Mouse (Mus musculus) embryo, embryonic 11.5 days (tissue): ENCODE measurements around the gene Ipo13.

ENCODE experiments used
- DNase-seq: peaks from one replicate; pipeline ENCODE4 v3.0.0-alpha.2; 2012; ENCODE audit warnings: low read depth, low spot score

Gene Ipo13

GRCm38 (mm10) chr4:117914031-117914430 lies 768 bp downstream of the Ipo13 start:
- DNase-seq, result no peak

- DNase-seq, result no peak
These were observed 1.4 kb downstream of the Ipo13 start for GRCm38 (mm10) chr4:117913421-117913820.

DNA sequence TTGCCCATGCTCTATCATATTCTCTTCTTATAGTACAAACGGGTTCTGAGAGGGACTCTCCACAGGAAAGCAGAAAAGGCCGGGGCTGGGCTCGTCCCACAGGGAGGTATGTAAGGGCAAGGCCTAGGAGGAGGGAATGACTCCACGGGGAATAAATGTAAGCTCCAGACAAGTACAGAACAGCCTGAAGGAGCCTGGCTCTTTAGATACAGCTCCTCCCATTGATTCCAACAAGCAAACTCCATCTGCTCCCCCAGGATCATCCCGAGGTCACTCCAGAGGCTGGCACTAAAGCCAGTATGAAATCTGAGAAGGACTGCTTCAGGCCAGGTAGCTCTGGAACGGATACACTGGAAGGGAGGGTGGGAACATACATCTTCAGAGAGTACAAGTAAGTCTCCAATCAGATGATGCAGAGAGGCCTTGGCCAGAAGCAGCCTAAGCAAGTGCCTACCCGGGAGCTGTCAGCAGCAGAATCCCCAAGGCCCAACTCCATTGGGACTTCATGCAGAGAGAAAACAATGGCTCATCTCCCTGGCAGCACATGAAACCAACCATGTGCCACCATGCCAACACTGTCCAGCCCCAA lies 2.0 kb downstream of the Ipo13 start:
- no peak for DNase-seq

GRCm38 (mm10) chr4:117912131-117912561 lies 2.7 kb downstream of the Ipo13 start:
- DNase-seq, result no peak

DNA sequence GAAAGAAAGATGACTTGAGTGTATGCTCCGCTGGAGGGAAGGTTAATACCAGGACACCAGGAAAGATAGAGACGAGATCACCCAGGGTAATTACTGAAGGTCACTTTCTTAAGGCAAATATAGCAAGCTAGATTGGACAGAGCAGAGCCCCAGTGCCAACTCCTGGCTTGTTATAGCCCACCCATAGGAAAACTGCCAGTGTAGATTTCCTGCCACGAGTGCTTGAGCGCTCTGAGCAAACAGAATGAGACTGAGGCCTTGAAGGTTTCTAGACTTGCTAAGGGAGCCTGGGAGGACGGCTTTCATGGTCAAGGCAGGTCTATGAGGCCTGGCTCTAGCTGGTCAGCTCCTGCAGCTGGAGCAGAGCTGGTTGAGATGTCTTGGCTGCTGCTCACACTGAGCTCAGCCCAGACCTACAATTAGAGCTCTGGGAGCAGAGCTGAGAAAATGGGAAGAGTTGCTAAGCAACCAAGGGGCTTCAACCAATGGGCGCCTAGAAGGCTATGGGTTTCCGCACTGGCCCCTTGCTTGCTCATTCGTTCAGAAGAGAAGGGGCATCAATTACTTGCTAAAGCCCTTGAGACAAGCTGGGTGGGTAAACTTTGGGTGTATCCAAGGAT lies 5.9 kb downstream of the Ipo13 start:
- DNase-seq, result no peak

DNA sequence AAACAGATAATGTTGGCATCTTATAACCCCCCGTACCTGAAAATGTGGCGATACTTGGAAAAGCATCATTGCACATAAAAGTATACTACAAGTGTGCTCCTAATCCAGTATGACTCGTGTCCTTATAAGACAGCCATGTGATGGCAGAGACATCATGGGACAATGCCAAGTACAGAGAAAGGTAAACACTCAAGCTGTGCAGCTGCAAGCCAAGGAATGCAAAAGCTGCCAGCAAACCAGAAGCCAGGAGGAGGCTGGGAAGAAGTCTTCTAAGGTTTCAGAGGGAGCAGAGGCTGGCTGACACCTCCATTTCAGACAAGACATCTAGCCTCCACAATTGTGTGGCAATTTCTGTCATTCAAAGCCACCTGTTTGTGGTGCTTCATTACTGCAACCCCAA lies 8.6 kb downstream of the Ipo13 start:
- DNase-seq, result no peak

DNA sequence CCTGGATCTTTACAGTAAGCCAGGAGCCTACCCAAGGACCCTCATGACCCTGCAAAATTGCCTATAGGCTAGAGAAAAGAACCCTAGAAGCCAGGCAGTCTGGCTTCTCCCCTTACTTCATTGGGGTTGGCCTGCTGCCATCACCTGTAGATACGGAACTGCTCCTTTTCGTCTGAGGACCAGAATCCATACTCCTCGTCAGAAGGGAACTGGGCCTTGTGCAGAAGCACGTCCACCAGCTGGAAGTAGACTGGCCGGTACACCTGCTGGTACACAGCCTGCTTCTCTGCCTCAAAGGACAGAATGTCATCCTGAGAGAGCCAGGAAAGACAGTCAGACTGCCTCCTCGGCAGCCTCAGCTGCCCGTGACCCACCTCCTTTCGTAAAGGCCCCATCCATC lies 10.0 kb downstream of the Ipo13 start:
- DNase-seq, result no peak

DNA sequence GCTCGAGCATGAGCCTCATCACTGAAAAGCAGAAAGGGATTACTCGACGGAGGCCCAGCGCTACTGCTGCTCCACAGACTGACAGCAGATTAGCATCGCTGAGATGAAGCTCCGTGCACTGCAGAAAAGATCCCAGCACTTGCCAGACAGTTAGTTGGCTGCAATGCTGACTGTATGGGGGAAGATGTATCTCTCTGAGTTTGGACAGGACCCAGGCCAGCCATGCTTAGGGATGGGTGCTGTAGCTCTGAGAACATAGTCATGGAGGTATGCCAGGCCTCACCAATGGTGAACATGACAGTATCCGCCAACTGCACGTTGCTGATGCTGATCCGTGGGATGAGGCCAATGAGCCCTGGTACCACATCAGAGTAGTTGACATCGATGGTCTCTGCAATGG lies 10.7 kb downstream of the Ipo13 start:
- no peak for DNase-seq

GRCm38 (mm10) chr4:117898111-117898510 lies 16.7 kb downstream of the Ipo13 start:
- DNase-seq, result no peak

DNA sequence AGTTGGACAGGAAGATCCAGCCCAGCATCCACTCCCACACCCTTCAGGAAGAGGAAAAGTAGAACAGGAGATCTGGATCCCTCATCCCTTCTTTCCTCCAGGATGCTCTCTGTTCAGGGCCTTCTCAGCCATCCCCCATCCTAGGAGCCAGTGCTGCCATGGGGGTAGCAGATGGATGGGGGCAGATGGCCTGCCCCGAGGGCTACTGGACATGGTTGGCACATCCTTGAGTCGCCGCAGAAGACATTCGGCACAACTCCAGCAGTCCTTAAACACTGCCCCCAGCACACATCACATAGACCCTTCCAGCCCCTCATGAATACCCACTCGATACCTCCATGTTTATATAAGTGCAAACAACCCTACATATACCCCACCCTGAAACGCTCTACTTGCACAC lies 18.8 kb downstream of the Ipo13 start:
- DNase-seq, result no peak

GRCm38 (mm10) chr4:117895339-117895738 lies 19.5 kb downstream of the Ipo13 start:
- DNase-seq, result no peak

- DNase-seq, result no peak
These were observed 20.2 kb downstream of the Ipo13 start for GRCm38 (mm10) chr4:117894601-117895000.

- no peak for DNase-seq
These were observed 21.4 kb downstream of the Ipo13 start for GRCm38 (mm10) chr4:117893376-117893775.

GRCm38 (mm10) chr4:117891738-117892161 lies 23.0 kb downstream of the Ipo13 start, which contains the start of gene Dph2:
Gene Dph2, minus strand, starts transcription at chr4:117892032.
- DNase-seq, result peak; percentile 73

DNA sequence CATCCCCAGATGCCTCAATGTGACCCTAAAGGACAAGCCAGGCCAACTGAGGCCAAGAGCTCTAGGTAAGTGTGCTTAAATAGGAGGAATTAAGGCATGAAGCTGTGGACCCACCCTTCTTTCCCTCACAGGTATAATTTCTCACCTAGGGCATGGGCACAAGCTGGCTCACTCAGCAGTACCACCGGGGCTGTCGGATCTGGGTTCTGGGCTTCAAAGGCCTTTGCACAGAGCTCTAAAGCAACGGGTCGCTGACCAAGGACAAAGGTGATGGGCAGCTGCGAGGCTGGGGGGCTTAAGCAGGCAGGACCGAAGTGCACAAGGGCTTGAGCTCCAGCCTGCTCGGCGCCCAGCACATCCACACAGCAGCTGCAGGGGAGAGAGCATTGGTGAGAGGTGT lies 24.0 kb downstream of the Ipo13 start:
- no peak for DNase-seq

- no peak for DNase-seq
These were observed 24.8 kb downstream of the Ipo13 start for GRCm38 (mm10) chr4:117890031-117890430.

DNA sequence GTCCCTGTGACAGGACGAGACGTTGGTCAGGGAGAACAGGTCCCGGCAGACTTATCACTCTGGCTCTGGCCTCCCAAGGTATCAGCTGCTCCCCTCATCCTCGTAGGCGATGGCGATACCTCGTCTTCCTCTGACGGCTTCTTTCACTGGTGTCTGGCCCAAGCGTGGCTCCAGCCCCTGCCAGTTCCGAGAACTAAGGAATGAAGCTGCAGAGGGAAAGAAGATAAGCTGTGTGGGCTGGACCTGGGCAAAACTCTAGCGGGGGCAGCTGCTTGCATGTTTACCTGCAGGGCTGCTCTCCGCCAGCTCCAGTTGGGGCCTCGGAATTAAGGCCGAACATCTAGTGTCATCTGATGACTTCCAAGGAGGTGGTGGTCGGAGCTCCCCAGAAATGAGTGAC lies 25.3 kb downstream of the Ipo13 start:
- DNase-seq, result no peak

DNA sequence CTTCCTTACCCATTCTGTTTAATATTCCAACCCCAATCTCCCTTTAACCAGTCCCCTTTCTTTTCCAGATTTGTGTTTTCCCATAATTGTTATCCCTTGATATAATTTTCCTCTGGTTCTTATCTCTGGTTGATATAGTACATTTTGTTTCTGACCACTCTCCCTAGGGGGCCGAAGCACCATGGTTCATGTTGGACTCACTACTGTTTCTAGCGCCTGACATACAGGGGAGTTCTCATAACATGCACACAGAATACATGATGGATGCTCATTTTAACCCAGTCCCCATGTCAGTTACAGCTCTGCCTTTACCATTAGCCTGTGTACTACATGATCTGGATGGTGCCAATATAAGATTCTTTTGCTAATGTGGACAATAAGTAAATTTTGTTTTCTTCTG lies 26.9 kb downstream of the Ipo13 start:
- no peak for DNase-seq

DNA sequence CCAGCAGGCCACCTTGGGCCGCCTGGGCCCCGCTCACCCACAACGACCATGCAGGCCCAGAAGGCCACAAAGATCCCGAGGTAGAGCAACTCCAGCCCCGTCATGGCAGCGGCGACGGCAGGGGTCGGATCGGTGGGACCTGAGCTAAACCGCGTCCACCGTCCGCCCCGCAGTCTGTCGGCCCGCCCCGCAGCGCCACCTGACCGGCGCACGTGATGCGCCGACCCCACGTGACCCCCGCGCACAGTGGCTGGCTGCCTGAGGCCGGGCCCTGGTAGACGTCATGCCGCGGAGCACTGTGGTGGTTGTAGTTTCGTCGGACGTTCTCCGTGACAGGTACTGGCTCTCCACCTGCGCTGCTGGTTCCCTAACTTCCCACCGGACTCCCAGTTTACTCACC lies 27.7 kb downstream of the Ipo13 start, which contains the start of gene Atp6v0b:
Gene Atp6v0b (minus strand): TSS at position 201 of the 400 bp plus-strand sequence.
- peak; percentile 84 for DNase-seq

DNA sequence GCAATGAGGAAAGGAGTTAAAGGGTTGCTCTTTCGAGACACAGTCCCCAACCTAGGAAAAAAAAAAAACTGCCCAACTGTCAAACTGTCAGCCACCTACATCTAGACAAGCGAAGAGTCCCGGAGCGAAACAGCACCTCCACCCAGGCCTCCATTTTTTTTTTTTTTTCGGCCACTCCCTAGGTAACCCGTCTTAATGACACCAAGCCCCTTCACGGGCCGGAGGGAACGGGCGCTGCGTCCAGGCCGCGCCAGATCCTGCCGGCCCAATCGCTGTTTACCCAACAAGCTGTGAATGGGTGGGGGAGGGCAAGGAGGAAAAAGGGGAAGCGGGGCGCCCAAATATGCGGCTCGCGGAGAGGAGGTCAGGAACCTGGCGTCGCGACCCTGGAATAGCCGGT lies 28.2 kb downstream of the Ipo13 start:
- DNase-seq, result no peak

GRCm38 (mm10) chr4:117885994-117886393 lies 28.8 kb downstream of the Ipo13 start:
- DNase-seq, result no peak

DNA sequence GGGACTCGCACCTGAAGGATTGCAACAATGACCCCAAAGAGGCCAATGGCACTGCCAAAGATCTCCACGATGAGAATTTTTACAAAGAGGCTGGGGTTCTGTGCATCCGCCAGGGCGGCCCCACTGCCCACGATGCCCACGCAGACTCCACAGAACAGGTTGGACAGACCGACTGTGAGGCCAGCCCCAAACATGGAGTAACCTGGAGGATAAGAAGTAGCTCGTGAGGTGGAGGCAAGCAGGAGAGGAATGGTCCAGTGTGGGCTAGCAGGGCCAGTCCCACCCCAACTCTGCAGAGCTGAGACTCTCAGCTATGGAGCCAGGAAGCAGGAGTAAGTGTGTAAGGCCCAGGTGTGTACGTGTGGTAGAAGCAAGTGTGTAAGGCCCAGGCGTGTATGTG lies 29.7 kb downstream of the Ipo13 start:
- no peak for DNase-seq

DNA sequence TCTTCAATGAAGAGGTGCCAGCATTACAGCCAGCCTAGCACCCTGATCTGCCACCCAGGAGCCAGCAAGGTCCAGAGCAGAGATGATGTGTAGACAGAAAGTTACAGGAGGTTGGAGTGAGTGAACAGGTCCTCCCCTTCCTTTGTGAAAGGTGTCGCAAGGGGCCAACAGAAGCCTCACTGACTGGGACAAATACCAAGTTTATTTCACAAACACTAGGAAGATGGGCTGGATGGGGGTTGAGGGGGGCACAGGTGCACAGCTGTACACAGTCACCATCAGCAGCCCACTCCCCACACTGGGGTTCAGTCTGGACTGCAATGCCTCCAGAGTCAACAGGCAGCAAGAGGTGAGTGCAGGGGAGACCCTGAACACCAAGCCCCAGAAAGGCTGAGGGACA lies 30.7 kb downstream of the Ipo13 start:
- no peak for DNase-seq
